Mouse (Mus musculus): ENCODE measurements around the gene Fam92a.
"Not testable (repeated sequence)": the region's sequence is repeated elsewhere in the genome, so short reads cannot be mapped to it uniquely, and the experiment has no call there.

The Fam92a gene

GRCm38 (mm10) chr4:12171318-12172091 is at the start of gene Fam92a:
TSS of gene Fam92a (minus strand) at chr4:12172015.
- in situ Hi-C loops (cut with MboI), result no loop called here

- in situ Hi-C loops (cut with MboI), result no loop called here
These were observed 7.2 kb upstream of the Fam92a start for GRCm38 (mm10) chr4:12178992-12179391.

GRCm38 (mm10) chr4:12170986-12171317 is 863 bp downstream of the Fam92a start:
- in situ Hi-C loops (cut with MboI), result no loop called here

- in situ Hi-C loops (cut with MboI), result no loop called here
These were observed 24.2 kb downstream of the Fam92a start for GRCm38 (mm10) chr4:12147660-12148059.

DNA sequence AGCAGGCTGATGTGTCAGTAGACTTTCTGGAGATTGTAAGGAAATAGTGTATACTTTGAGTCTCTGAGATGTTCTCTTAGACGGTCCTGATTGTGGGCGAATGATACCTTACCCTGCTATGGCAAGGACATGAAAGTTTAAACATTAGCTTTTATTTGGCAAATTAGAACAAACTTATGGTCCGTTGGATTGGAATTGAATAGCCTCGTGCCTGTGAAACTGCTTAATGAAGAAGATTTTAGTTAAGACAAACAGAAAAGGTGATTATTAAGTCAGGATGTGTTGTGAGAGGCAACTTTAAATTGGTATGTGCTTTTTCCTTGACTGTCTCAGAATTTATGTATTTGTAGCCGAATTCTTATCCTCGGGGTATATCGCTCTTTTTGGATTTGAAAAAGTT is 30.3 kb downstream of the Fam92a start:
- in situ Hi-C loops (cut with MboI), result not testable (repeated sequence)

- in situ Hi-C loops (cut with MboI), result not testable (repeated sequence)
These were observed 31.2 kb downstream of the Fam92a start for GRCm38 (mm10) chr4:12140592-12141062.

DNA sequence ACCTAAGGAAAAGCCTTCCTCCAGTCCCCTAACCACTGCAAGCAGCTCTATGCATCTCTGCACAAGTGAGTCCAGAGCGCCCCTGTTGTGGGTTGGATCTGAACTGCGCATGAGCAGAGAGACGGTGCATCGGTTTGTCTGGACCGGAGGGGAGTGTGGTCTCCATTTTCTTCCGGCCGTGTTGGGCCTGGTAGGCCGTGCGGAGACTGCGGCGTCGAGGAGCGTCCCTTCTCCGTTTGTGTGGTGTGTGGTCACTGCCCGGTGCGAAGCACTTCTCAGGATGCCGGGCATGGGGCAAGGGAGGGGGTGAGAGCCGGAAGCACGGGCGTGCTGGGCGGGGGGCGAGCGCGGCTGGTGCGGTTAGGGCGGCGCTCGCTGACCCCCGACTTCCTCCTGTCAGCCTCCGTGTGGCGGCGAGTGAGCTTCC is 31.7 kb downstream of the Fam92a start, which contains the start of gene Rbm12b1:
Rbm12b1 (plus strand) TSS at position 124 of the 427 bp plus-strand sequence.
- in situ Hi-C loops (cut with MboI), result not testable (repeated sequence)
